Mouse (Mus musculus) thymus, postnatal 10 days (tissue): ENCODE results near the gene Pdpk1.
"Not testable (repeated sequence)": the region's sequence is repeated elsewhere in the genome, so short reads cannot be mapped to it uniquely, and the experiment has no call there.

Source experiments
- DNase-seq, 2 experiments: peaks; one replicate each; pipeline ENCODE4 v3.0.0; 2021; ENCODE audit warnings: low spot score in 2 of 2

Pdpk1 gene

GRCm38 (mm10) chr17:24126801-24127200 lies 23.9 kb downstream of the Pdpk1 start:
- no peak for DNase-seq

GRCm38 (mm10) chr17:24119446-24119845 lies 31.3 kb downstream of the Pdpk1 start:
- DNase-seq: no peak

GRCm38 (mm10) chr17:24113031-24113430 lies 37.7 kb downstream of the Pdpk1 start:
- no peak for DNase-seq

DNA sequence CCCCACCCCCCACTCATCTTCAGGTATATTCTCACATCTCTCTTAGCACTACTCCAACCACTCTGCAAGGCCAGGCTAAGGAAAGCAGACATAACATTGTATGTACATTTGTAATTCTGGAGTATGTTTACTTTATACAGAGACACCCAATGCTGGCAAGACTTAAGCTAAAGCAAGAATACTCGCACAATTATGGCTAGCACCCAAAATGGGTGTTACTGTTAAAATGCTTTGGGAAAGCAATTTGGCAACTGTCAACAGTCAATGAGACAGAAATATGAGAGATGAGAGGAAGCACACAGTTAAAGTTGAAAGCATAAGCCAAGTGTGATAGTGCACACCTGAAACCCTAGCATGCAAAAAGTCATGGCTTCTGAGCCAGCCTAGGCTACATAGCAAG lies 39.5 kb downstream of the Pdpk1 start:
- no peak for DNase-seq

GRCm38 (mm10) chr17:24108896-24109295 lies 41.8 kb downstream of the Pdpk1 start:
- no peak for DNase-seq

DNA sequence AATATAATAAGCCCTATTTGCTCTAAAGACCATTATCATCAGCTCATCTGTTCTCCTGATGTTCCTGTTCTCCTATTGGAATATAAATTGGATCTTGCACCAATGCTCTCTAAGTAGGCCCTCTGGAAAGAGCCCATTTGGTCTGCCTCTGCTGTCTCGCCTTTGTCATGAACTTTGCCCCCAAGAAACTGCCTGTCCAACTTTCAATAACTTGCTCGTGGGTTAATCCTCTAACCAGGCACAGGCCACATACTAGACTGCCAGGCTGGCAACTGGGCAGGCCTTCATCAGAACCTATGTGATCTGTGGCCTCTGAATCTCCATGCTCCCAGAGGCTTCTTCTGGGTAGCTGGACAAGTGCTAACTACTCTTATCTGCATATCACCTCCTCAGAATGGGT lies 45.6 kb downstream of the Pdpk1 start:
- DNase-seq: no peak

DNA sequence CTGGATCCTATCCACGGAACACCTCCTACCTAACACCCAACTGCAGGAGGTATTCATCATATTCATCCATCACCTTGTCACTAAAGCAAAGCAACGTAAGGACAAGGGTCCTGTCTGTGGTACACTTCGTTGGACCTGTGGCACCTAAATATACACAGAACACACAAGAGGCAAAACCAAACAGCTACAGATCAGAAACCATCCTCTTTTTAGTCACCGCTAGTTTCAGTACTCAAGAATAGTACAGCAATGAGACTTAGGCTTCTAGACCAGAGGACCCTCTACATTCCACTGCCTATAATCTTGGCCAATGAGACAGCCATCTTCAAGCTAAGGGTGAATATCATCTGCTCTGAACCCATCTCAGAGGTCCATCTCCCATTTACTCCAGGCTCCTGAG lies 52.4 kb downstream of the Pdpk1 start:
- DNase-seq: no peak

DNA sequence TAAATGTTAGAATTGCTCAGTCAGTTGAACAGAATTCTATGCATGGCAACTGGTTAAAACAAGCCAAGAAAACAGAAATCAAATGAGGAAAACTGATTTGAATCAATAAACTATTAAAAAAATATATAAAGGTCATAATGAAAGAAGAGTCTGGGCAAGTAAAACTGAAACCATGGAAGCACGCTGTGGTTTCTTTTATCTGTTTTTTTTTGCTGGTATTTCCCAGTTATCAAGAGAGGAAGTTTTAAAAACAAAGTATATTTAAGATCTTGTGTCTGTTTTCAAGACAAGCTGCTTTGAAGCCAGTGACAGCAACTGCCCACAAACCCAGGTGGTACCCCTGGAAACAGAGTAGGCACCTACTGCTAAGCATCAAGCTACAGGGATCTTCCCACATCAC lies 60.1 kb downstream of the Pdpk1 start:
- no peak for DNase-seq

- DNase-seq: not testable (repeated sequence)
Measured at GRCm38 (mm10) chr17:24086399-24086798, 64.3 kb downstream of the Pdpk1 start.

- no peak for DNase-seq
Measured at GRCm38 (mm10) chr17:24084593-24084992, 66.1 kb downstream of the Pdpk1 start.

DNA sequence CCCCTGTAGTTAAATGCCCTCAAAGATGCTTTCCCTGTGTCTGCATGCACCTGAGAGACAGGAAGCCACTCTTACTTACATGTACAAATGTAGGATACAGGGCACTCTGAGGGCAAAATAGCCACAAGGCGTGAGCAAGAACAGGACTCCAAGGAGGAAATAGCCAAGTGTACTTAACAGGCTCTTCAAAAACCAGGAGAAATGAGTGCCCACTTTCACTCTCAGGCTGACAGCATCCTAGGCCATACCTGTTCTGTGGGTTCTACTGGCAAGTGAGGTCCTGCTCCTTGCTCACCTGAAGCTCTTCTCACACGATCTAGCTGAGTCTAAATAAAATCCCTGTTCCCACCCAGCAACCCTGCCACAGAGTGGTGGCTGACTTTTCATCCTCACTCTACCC lies 73.6 kb downstream of the Pdpk1 start:
- no peak for DNase-seq

DNA sequence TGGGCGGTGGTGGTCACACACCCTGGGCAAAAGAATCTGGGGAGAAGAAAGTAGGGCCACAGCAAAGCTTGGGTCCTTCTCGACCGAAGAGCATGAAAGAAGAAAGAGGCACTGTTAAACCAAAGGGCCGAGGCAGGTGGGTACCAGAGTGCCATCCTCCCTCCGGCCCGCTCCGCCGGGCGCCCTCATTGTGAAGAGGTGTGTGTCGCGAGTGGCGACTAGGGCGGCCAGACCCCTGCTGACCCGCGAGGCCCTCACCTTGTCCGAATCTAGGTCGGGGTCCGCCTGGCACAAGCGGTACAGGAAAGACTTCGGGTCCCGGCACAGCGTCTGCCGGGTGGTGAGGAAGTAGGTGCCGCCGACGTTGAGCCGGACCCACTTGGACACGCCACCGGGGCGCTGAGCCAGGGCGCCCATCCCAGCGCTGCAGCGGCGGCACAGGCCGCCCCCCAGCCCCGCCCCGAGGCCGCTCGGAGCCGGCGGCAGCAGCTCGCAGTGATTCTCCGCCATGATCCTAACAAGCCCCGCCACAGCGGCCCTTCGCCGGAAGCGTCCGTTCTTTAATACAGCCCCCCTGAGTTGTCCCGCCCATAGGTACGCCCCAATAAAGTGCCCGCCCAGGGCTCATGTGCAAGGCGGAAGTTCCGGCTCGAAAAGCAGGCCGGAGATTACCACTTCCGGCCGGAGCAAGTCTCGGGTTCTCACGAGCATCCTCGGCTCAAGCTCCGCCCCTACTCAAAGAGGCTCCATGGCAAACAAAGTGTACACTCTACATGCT lies 77.6 kb downstream of the Pdpk1 start, which contains the start of gene Kctd5:
TSS of gene Kctd5 (minus strand) at position 567 of the 778 bp plus-strand sequence.
- DNase-seq: peak; percentile 79 to 83

DNA sequence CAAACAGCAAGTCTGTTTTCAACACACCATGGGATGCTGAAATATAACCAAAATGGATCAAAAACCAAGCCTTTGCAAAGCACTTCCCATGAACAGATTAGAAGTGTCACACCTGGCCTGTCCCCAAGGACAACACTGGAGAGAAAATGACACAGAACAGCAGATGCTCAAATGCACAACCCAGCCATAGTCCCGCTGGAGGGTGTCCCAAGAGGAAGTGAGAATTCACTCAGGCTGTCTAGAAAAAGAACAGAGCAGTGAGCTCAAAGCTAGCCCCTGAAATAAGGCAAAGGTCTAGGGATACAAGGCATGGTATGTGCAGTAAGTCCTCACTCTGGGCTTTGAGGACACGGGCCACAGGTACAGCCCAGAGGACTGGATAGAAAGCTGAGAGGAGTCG lies 81.2 kb downstream of the Pdpk1 start:
- no peak for DNase-seq

DNA sequence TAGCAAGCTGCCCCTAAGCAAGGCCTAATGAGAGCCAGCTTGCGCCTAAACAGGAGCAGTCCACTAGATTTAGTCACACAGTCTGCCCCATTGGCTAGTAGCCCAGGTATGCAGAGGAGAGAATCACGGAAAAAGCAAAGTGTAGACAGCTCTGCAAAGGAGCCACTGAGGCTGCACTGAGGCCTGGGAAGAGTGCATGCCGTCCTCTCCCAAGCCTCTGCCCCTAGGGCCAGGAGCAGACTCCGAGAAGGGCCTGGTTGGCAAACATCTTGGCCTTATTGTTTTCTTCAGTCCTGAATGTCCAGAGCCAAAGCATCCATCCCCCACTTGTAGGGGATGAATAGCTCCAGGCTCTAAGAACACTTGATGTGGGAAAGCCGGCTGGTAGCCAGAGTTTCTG lies 82.5 kb downstream of the Pdpk1 start:
- DNase-seq: no peak

DNA sequence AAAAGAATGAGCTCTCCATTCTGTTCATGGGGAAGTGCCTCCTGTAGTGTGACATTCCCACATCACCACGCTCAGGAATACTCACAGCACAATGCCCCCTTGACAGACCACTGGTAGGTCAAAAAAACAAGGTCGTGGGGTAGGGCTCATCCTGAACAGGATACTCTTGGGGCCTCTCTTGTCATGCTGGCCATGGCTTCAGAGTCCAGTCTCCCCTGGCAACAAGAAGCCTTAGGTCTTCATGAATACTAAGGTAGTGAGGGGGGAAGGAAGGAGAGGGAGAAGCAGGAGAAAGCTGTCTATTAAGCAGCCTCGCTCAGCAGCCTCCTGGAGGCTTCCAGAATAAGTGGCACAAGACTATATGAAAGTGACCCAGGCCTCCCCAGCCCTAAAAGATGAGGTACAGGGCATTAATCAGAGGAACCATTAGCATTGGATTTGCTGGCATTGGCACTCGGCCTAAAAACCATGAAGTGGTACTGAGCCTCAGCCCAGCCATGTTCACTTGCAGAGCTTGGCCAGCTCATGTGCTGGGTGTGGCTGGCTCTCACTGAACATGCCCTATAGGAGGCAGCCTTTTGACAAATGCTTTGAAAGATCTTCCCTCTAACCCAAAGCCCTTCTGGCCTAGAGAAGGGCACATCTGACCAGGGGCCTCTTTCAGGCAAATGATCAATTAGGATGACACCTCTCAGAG lies 88.1 kb downstream of the Pdpk1 start:
- no peak for DNase-seq

DNA sequence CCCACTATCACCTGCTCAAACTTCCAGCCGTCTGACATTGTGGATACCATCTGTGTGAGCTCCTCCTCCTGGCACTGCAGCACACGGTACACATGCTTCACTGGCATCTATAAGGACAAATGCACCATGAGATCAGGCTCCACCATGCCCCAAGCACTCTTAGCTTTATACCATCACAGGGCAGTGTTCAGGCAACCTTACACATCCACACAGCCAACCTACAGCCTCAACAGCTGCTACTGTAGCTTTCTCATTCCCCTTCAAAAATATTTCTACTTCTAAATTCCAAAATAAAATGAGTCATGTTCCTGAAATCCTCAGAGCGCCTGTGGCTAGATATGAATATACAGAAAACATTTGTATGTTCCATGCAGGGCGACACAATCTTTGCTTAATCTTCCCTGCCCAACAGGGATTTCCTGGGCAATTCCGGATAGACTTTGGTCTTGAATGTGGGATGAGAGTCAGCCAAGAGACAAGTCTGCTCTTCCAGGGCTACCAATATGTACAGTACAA lies 92.9 kb downstream of the Pdpk1 start:
- DNase-seq: no peak

DNA sequence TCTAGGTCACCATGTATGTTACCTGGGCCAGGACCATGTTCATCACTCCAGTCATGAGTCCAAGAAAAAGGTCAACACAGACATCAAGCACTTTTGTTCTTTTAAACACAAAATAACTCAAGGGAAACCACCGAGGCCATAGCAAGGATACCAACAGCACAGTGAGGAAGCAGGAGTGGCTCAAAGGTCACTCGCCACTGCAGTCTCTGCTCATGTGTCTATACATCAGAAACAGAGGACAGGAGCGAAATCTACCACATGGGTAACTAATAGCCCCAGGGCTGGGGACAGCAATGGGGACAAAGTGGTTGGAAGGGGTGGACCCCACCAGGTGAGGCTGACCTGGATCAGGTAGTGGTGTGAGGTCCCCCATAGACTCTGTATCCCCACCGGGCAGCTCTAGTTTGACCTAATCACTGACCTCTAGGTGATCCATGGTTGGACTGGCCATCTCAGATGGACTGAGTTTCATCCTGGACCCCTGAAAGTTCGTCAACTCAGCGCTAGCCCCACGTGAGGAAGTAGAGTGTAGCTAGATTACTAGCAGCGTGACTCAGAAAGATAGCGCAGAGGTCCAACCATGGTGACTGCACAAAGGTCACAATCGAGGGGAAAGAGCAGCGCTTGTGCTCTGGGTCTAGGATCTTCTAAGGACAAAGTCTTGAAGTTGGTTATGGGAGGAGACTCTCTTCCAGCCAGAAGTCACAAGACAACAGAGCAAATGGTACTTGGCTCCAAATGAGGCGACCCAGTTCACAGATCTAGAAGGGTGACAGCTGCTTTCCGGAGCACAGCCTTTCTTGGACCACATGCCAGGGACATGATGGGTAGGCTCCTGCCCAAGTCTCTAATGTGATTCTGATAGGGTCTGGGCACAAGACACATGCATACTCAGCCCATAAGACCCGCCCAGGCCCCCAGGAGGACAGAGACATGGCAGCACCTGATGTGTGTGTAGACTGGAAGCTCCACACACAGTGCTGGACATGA lies 93.8 kb downstream of the Pdpk1 start:
- no peak for DNase-seq

GRCm38 (mm10) chr17:24049008-24049407 lies 101.7 kb downstream of the Pdpk1 start:
- no peak for DNase-seq

- no peak for DNase-seq
Measured at GRCm38 (mm10) chr17:24048053-24048452, 102.7 kb downstream of the Pdpk1 start.

DNA sequence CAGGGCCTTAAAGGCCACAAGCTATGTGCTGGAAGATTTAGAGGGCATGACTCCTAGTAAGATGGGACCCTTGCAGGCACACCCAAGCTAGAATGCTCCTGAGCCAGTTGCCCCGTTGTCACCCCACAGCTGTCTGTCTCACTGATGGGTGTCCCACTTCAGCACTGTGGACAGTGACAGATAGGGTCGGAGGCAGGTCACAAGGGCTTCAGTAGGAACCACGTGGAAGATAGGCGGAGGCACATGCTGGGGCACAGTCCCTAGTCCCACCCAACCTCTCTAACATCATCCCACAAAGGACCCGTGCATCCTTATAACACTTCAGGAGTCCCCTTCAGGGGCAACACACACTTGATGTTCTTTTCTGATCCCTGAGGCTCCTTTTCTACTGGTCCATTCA lies 104.7 kb downstream of the Pdpk1 start:
- DNase-seq: no peak

DNA sequence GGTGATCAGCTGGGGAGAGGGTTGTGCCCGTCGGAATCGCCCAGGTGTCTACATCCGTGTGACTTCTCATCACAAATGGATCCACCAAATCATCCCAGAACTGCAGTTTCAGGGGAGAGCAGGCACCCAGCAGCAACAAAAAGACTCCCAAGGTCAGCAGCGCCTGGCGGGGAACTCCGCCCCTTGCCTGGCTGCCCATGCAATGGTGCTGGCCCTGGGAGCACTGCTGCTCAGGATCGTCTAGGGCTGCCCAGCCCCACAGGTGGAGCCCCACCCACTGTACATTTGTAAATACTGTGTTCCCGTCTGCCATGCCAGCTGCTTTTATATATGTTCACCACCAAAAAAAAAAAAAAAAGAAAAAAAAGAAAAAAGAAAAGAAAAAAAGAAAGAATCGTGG lies 105.1 kb downstream of the Pdpk1 start:
- DNase-seq: no peak

- no peak for DNase-seq
Measured at GRCm38 (mm10) chr17:24044482-24044881, 106.2 kb downstream of the Pdpk1 start.
